Mouse (Mus musculus): ENCODE data around the gene Srsf5.
A peak's percentile ranks its signal among the peaks of the same experiment; 100 is the strongest.

DNA sequence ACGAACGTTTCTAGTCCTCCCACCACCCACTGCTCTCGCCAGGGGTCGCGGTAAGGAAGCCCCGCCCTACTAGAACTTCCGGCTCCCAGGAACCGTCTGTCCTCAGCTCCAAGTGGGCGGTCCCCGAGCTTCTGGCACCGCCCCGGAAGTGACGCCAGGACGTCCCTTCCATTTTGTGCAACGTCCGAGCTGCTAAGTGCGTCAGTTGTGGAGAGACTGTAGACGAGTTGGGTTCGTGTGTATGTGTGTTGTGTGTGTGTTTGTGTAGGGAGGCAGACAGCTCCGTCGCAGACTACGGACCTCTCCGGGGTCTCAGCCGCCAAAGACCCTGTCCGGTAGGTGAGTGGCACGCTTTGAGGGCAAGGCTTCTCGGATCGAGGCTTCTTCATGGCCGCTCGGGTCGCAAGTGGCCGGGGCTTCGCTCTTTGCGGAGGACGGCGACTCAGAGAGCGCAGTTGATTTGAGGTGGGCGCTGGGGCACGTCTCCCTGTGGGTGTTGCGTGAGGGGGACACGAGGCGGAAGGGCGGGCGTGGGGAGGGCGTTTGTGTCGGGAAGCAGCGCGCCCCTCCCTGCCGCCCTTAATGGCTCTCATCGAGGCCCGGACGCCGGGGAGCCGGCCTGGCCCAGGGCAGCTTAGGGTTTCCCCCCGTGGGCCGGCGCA, at the start of gene Srsf5:
- TF ChIP-seq CTCF (IDR thresholded peaks at IDR 0.05; ENCODE audit: borderline replicate concordance, control insufficient read depth, extremely low read depth, insufficient read depth, low read length, poor library complexity) (peak; percentile 49; the same call in 1 of the 2 replicates), POLR2A (IDR thresholded peaks at IDR 0.05; ENCODE audit: control insufficient read depth, extremely low read depth, insufficient read depth, low read length, poor library complexity) (peak; percentile 96)

Data from thymus, adult 2 months (tissue).